Mouse (Mus musculus): Measurements from ENCODE around the gene Nr2f6. TPM values are rescaled to one million over a fixed set of nuclear protein-coding genes. Genes with fewer than 3 reads are reported as not detected.

The Nr2f6 gene
- polyA plus RNA-seq (2014; fragmentation: Illumina TruSeq; extraction: RNeasy Lipid Tissue Mini Kit (QIAGEN cat#74804); ENCODE audit: low read depth, low replicate concordance): 35.0 TPM

DNA sequence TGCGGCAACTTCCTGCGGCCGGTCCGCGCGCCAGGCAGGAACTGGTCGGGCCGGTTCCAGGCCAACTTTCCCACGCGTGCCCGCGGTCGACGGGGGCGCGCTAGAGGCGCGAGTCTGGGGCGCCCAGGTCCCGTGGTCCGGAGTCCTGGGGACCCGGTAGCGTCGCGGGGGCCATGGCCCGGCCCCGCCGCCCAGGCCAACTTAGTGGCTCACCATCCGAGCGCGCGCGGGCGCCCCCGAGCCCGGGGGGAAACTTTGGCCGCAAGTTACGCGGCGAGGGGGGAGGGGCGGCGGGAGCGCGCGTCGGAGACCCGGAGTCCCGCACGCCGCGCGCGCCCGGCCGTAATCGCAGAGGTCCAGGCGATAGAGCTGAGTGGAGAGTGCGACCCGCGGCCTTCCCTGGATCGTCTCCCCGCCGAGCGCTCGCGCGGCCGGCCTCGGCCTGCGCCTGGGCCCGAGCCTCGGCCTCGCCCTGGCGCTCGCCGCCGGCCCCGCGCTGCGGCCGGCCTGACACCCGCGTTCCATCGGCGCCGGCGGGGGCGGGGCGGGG is at the start of gene Nr2f6:
Gene Nr2f6 (minus strand): TSS at position 540 of the 550 bp plus-strand sequence.

DNA sequence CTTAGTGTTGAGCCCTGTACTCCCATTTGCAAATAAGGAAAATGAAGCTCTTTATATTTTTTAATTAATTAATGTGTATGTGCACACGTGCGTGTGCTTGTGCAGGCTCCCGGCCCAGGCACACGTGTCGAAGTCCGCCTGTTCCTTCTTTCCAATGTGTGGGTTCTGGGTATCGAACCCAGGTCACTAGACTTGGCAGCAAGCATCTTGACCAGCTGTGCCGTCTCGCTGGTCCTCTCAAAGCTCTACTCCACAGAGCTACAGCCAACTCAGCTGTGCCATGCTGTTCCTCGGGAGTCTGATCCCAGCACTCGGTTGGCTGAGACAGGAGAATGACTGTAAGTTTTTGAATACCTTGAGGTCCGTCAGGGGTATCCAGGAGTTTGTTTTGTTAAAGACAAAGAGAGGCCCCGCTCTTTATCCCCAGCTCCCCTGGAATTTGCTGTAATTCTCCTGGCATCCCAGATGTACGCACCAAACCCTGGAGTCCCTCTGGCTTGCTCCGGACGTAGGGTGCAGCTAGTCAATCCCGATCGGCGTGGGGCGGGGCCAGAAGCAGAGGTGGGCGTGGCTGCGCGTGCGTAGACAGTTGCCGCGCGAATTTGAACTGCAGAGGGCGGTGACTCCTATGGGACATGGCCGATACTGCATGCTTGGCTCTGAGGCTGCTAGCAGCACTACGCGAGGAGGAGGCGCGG is 23.8 kb upstream of the Nr2f6 start, which contains the start of gene Ankle1:
Gene Ankle1 (plus strand): TSS at position 610 of the 698 bp plus-strand sequence.

DNA sequence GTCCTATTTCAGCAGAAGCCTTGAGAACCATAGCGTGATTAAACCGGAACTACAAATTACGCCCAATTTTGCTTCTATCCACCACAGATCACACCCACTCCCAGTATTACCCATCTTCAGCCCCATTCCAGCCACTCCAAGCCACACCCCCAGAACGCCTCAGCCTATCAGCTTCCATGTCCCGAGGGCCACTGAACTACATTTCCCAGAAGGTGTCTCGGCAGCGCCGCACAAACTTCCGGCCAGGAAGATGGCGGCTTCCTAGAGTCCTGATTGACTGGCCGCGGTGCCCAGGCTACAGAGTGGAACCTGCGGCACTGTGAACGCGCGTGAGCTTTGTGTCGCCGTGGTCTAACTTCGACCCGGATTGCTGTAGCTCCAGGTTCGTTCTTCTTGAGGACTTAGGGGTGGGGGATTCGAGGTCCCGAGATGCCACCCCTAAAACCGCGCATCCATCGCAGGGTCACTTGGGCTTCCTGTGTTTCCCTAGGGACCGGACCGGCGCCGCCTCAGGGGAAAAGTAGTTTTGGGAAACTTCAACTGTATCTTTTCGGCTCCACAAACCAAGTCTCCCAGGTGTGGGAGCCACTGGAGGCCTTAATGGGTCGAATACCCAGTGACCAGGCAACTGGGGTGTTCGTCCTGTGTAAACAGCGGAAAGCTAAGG is 15.0 kb upstream of the Nr2f6 start, which contains the start of gene Babam1:
Gene Babam1 (plus strand): TSS at position 223 of the 667 bp plus-strand sequence.

DNA sequence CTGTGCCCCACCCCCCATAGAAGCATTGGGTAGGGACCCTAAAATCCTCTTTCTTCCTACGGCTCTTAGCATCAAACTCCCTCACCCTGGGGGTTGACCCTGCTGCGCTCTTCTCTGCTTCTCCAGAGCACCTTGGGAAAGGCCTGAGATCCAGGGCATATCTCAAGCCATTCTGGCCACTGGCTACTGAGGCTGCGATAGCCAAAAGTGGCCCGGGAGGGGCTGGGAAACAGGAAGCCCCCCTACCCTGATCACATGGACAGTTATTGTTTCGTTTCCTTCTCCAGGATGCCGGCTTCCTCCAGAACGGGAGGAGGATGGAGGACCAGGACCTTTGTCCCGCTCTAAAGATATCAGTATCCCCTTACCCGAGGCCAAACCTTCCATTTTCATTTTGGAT is 13.9 kb upstream of the Nr2f6 start, which contains the start of gene Ushbp1:
Gene Ushbp1 (minus strand): TSS at position 174 of the 400 bp plus-strand sequence.

DNA sequence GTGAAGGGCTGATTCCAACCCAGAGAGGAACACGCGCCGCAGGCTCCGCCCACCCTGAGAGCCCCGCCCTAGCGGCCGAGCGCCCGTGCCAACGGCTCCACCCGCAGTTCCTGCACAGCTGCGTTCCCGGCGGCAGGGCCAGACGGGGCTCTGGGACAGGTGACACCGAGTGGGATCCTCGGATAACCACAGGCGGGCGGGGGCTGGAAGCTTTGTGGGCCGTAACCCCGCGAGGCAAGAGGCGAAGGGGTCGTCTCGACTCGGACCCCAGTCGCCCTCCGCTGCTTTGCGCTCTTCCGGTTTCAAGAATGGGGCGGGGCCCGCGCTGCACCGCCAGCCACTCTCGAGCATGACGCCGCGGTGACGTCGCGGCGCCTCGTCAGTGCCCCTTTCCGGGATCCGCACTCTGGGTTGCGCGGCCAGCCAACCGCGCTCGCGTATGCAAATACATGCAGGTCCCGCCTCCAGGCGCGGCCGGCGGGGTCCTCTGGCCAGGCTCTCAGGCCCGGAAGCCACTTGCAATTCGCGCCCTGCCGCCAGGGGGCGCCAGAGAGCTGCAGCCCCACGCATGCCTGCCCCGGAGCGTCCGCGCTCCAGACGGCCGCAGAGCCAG is 10.4 kb downstream of the Nr2f6 start, which contains the start of gene Ocel1:
Gene Ocel1 (plus strand): TSS at position 63 of the 613 bp plus-strand sequence.

DNA sequence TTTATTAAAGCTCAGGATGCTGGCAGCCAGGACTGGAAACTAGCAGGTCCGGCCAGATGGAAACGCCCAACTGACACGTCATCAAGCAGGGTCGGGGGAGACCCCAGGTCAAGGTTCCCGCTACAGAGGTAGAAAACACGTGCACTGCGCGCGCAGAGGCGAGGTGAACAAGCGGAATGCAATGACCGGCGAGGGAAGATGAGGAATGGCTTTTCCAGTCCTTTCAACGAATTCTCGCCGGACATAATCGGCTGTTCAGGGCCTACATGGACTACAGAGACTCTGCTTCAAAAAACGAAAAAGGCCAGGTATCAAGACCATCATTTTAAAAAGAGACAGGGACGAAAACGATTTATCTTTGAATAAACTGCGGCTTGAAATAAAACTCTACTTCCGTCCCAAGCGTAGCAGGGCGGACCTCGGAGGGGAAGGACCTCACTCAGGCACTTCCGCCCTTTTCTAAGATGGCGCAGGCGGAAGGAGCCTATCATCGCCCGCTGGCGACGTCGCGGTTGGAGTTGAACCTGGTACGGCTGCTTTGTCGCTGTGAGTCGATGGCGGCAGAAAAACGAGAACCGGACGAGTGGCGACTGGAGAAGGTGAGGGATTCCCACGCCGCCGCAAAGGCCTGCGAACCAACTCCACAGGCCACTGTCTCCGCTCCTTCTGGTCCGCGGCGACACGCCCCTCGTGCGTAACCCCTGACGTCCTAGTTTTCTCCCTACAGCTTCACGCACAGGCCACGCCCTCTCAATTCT is 14.8 kb downstream of the Nr2f6 start, which contains the start of gene Use1:
Gene Use1 (plus strand): TSS at position 78 of the 758 bp plus-strand sequence.

Other genes with a start within 250 kb of the Nr2f6 start
- gene Myo9b, start 109.2 kb downstream of the Nr2f6 start, polyA plus RNA-seq (2014; fragmentation: Illumina TruSeq; extraction: RNeasy Lipid Tissue Mini Kit (QIAGEN cat#74804); ENCODE audit: low read depth, low replicate concordance): 24.4 TPM
- gene Haus8, start 109.0 kb downstream of the Nr2f6 start, polyA plus RNA-seq (2014; fragmentation: Illumina TruSeq; extraction: RNeasy Lipid Tissue Mini Kit (QIAGEN cat#74804); ENCODE audit: low read depth, low replicate concordance): 27.6 TPM
- gene Use1, start 15.1 kb downstream of the Nr2f6 start, polyA plus RNA-seq (2014; fragmentation: Illumina TruSeq; extraction: RNeasy Lipid Tissue Mini Kit (QIAGEN cat#74804); ENCODE audit: low read depth, low replicate concordance): 174 TPM
- 9.2 TPM for gene Ocel1, start 10.7 kb downstream of the Nr2f6 start, polyA plus RNA-seq (2014; fragmentation: Illumina TruSeq; extraction: RNeasy Lipid Tissue Mini Kit (QIAGEN cat#74804); ENCODE audit: low read depth, low replicate concordance)
- gene Ushbp1, start 13.8 kb upstream of the Nr2f6 start, polyA plus RNA-seq (2014; fragmentation: Illumina TruSeq; extraction: RNeasy Lipid Tissue Mini Kit (QIAGEN cat#74804); ENCODE audit: low read depth, low replicate concordance): 54.2 TPM
- 74.7 TPM for gene Babam1, start 14.9 kb upstream of the Nr2f6 start, polyA plus RNA-seq (2014; fragmentation: Illumina TruSeq; extraction: RNeasy Lipid Tissue Mini Kit (QIAGEN cat#74804); ENCODE audit: low read depth, low replicate concordance)
- not detected for gene Ankle1, start 24.1 kb upstream of the Nr2f6 start, polyA plus RNA-seq (2014; fragmentation: Illumina TruSeq; extraction: RNeasy Lipid Tissue Mini Kit (QIAGEN cat#74804); ENCODE audit: low read depth, low replicate concordance)
- gene Abhd8, start 81.7 kb upstream of the Nr2f6 start, polyA plus RNA-seq (2014; fragmentation: Illumina TruSeq; extraction: RNeasy Lipid Tissue Mini Kit (QIAGEN cat#74804); ENCODE audit: low read depth, low replicate concordance): 21.8 TPM
- gene Mrpl34, start 83.0 kb upstream of the Nr2f6 start, polyA plus RNA-seq (2014; fragmentation: Illumina TruSeq; extraction: RNeasy Lipid Tissue Mini Kit (QIAGEN cat#74804); ENCODE audit: low read depth, low replicate concordance): 132 TPM
- 38.0 TPM for gene Dda1, start 87.2 kb upstream of the Nr2f6 start, polyA plus RNA-seq (2014; fragmentation: Illumina TruSeq; extraction: RNeasy Lipid Tissue Mini Kit (QIAGEN cat#74804); ENCODE audit: low read depth, low replicate concordance)
- 12.2 TPM for gene Ano8, start 104.0 kb upstream of the Nr2f6 start, polyA plus RNA-seq (2014; fragmentation: Illumina TruSeq; extraction: RNeasy Lipid Tissue Mini Kit (QIAGEN cat#74804); ENCODE audit: low read depth, low replicate concordance)
- gene Gtpbp3, start 106.1 kb upstream of the Nr2f6 start, polyA plus RNA-seq (2014; fragmentation: Illumina TruSeq; extraction: RNeasy Lipid Tissue Mini Kit (QIAGEN cat#74804); ENCODE audit: low read depth, low replicate concordance): 20.3 TPM
- 17.7 TPM for gene Plvap, start 129.8 kb upstream of the Nr2f6 start, polyA plus RNA-seq (2014; fragmentation: Illumina TruSeq; extraction: RNeasy Lipid Tissue Mini Kit (QIAGEN cat#74804); ENCODE audit: low read depth, low replicate concordance)
- gene Ccdc194, start 143.8 kb upstream of the Nr2f6 start, polyA plus RNA-seq (2014; fragmentation: Illumina TruSeq; extraction: RNeasy Lipid Tissue Mini Kit (QIAGEN cat#74804); ENCODE audit: low read depth, low replicate concordance): not detected
- 48.9 TPM for gene Bst2, start 155.5 kb upstream of the Nr2f6 start, polyA plus RNA-seq (2014; fragmentation: Illumina TruSeq; extraction: RNeasy Lipid Tissue Mini Kit (QIAGEN cat#74804); ENCODE audit: low read depth, low replicate concordance)
- gene Mvb12a, start 161.0 kb upstream of the Nr2f6 start, polyA plus RNA-seq (2014; fragmentation: Illumina TruSeq; extraction: RNeasy Lipid Tissue Mini Kit (QIAGEN cat#74804); ENCODE audit: low read depth, low replicate concordance): 36.1 TPM
- not detected for gene Tmem221, start 176.9 kb upstream of the Nr2f6 start, polyA plus RNA-seq (2014; fragmentation: Illumina TruSeq; extraction: RNeasy Lipid Tissue Mini Kit (QIAGEN cat#74804); ENCODE audit: low read depth, low replicate concordance)
- gene Nxnl1, start 184.6 kb upstream of the Nr2f6 start, polyA plus RNA-seq (2014; fragmentation: Illumina TruSeq; extraction: RNeasy Lipid Tissue Mini Kit (QIAGEN cat#74804); ENCODE audit: low read depth, low replicate concordance): not detected
- gene Slc27a1, start 186.9 kb upstream of the Nr2f6 start, polyA plus RNA-seq (2014; fragmentation: Illumina TruSeq; extraction: RNeasy Lipid Tissue Mini Kit (QIAGEN cat#74804); ENCODE audit: low read depth, low replicate concordance): 190 TPM
- gene Pgls, start 210.2 kb upstream of the Nr2f6 start, polyA plus RNA-seq (2014; fragmentation: Illumina TruSeq; extraction: RNeasy Lipid Tissue Mini Kit (QIAGEN cat#74804); ENCODE audit: low read depth, low replicate concordance): 63.1 TPM
- 1.8 TPM for gene Fam129c, start 215.7 kb upstream of the Nr2f6 start, polyA plus RNA-seq (2014; fragmentation: Illumina TruSeq; extraction: RNeasy Lipid Tissue Mini Kit (QIAGEN cat#74804); ENCODE audit: low read depth, low replicate concordance)
- 40.4 TPM for gene Colgalt1, start 229.0 kb upstream of the Nr2f6 start, polyA plus RNA-seq (2014; fragmentation: Illumina TruSeq; extraction: RNeasy Lipid Tissue Mini Kit (QIAGEN cat#74804); ENCODE audit: low read depth, low replicate concordance)

All from heart, adult 10 weeks (tissue).